Mouse (Mus musculus) left cerebral cortex, adult 8-10 months (tissue): Measurements from ENCODE around the gene Rgs9bp. TPM values are rescaled to one million over a fixed set of nuclear protein-coding genes. Genes with fewer than 3 reads are reported as not detected.
"Not testable (repeated sequence)": the region's sequence is repeated elsewhere in the genome, so short reads cannot be mapped to it uniquely, and the experiment has no call there.

ENCODE experiments used
- DNase-seq, 2 experiments: peaks; one replicate each; pipeline ENCODE4 v3.0.0; 2022; ENCODE audit warnings: low spot score in 2 of 2
- total RNA-seq, 4 experiments: library from RNA; stranded (reverse); gene quantifications; 2 replicates each; pipeline ENCODE4 v1.2.4; 2022

Gene Rgs9bp
- total RNA-seq, 4 experiments from 2014 or later: 0.34 to 0.53 (median 0.36) TPM

GRCm38 (mm10) chr7:35530544-35530943, 54.8 kb downstream of the Rgs9bp start:
- not testable (repeated sequence) for DNase-seq

DNA sequence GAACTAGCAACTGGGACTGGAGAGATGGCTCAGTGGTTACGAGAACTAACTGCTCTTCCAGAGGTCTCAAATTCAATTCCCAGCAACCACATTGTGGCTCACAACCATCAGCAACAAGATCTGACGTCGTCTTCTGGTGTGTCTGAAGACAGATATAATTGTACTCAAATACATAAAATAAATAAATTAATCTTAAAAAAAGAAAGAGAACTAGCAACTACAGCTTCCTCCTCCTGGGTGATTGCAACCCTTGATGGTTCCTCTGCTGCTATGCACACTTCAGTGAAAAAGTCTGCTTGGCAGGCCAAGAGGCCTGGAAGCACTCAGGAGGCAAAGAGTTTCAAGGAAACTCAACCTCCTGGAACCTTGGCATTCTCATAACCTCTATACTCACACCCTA, 55.4 kb downstream of the Rgs9bp start:
- DNase-seq: no peak

Other genes starting within 250 kb of the Rgs9bp start
- gene Faap24, start 188.7 kb downstream of the Rgs9bp start, total RNA-seq: 1 to 10 TPM; 4.9 to 7.6 (median 6.5) TPM
- 10 to 100 TPM; 13.7 to 19.8 (median 19.0) TPM for gene Cep89, start 188.5 kb downstream of the Rgs9bp start, total RNA-seq
- gene Slc7a9, start 136.8 kb downstream of the Rgs9bp start, total RNA-seq: not detected
- under 1 TPM in 3 of 4 experiments, not detected in 1; 0.52 to 0.80 (median 0.57) TPM for gene Tdrd12, start 47.8 kb downstream of the Rgs9bp start, total RNA-seq
- 10 to 100 TPM; 66.3 to 76.5 (median 70.4) TPM for gene Nudt19, start 29.3 kb downstream of the Rgs9bp start, total RNA-seq
- 10 to 100 TPM; 34.4 to 40.6 (median 39.1) TPM for gene Ankrd27, start 662 bp upstream of the Rgs9bp start, total RNA-seq
- gene Pdcd5, start 61.9 kb upstream of the Rgs9bp start, total RNA-seq: 10 to 100 TPM; 50.1 to 63.9 (median 55.4) TPM
- 10 to 100 TPM; 57.8 to 81.5 (median 72.2) TPM for gene Dpy19l3, start 168.9 kb upstream of the Rgs9bp start, total RNA-seq
- 10 to 100 TPM; 30.6 to 36.9 (median 35.7) TPM for gene Zfp507, start 217.4 kb upstream of the Rgs9bp start, total RNA-seq